Mouse (Mus musculus) CD4-positive, CD25-positive, alpha-beta regulatory T cell, adult 4 months (primary cell): ENCODE results near the gene Gins2. TPM values are rescaled to one million over a fixed set of nuclear protein-coding genes. Genes with fewer than 3 reads are reported as not detected.

Experiments
- polyA plus RNA-seq, 2 experiments: library from polyadenylated mRNA; unstranded; fragments of 100-300 nt; shearing (Covaris generic); gene quantifications; one replicate each; pipeline ENCODE4 v1.2.1; 2017

The Gins2 gene
- polyA plus RNA-seq, 2 experiments from 2014 or later, result 14.6 to 20.6 TPM

Other genes starting within 250 kb of the Gins2 start
- gene 1190005I06Rik, start 58.3 kb upstream of the Gins2 start, polyA plus RNA-seq, result under 1 TPM in 1 of 2 experiments, not detected in 1; 0.39 TPM
- not detected for gene Gm27021, start 78.8 kb upstream of the Gins2 start, polyA plus RNA-seq
- gene Cox4i1, start 78.9 kb upstream of the Gins2 start, polyA plus RNA-seq, result 1,000 to 10,000 TPM; 1,023 to 1,039 TPM
- gene Emc8, start 79.3 kb upstream of the Gins2 start, polyA plus RNA-seq, result 10 to 100 TPM; 32.0 to 41.1 TPM
- 10 to 100 TPM; 12.3 to 22.7 TPM for gene Irf8, start 147.1 kb upstream of the Gins2 start, polyA plus RNA-seq